Mouse (Mus musculus) forebrain, embryonic 12.5 days (tissue): ENCODE results near the gene Wnt11. TPM values are rescaled to one million over a fixed set of nuclear protein-coding genes. Genes with fewer than 3 reads are reported as not detected.

Experiments used
- ATAC-seq: fragments of 200-750 bp; cut with Nextera tagmentation; 2 replicates; pipeline ENCODE4 v1.8.0; 2017; ENCODE audit warnings: moderate TSS enrichment; ENCODE audit not compliant: low FRiP score
- H3K27ac ChIP-seq: fragments of 300-500 bp; sonication (generic); 2 replicates; pipeline ENCODE4 v1.5.1; 2016; ENCODE audit warnings: mild to moderate bottlenecking
- H3K27me3 ChIP-seq: fragments of 300-500 bp; sonication (generic); 2 replicates; pipeline ENCODE4 v1.6.1; 2016; ENCODE audit warnings: mild to moderate bottlenecking
- H3K36me3 ChIP-seq: fragments of 300-500 bp; sonication (generic); replicated peaks from 2 replicates; pipeline ENCODE4 v1.6.1; 2016; ENCODE audit warnings: mild to moderate bottlenecking
- H3K4me1 ChIP-seq: fragments of 300-500 bp; sonication (generic); 2 replicates; pipeline ENCODE4 v1.6.1; 2016
- H3K4me2 ChIP-seq: fragments of 300-500 bp; sonication (generic); 2 replicates; pipeline ENCODE4 v1.6.1; 2016; ENCODE audit warnings: mild to moderate bottlenecking, moderate library complexity
- H3K4me3 ChIP-seq: fragments of 300-500 bp; sonication (generic); replicated peaks from 2 replicates; pipeline ENCODE4 v1.5.1; 2016; ENCODE audit warnings: mild to moderate bottlenecking
- H3K9ac ChIP-seq: fragments of 300-500 bp; sonication (generic); 2 replicates; pipeline ENCODE4 v1.6.1; 2016; ENCODE audit warnings: mild to moderate bottlenecking
- H3K9me3 ChIP-seq: fragments of 300-500 bp; sonication (generic); 2 replicates; pipeline ENCODE4 v1.6.1; 2016
- WGBS: fragments of 180-500 bp; shearing (Covaris S2); methylation state at CpG from one replicate; pipeline ENCODE4 v1.1.7; 2016; 5-methylcytosine and 5-hydroxymethylcytosine counted together
- polyA plus RNA-seq: library from polyadenylated mRNA; unstranded; fragments of >200 nt; fragmentation: Nextera tagmentation; extraction: Ambion mirVana; gene quantifications from 2 replicates; pipeline ENCODE4 v1.2.1, GENCODE M21; 2016

Wnt11 gene
- polyA plus RNA-seq, 1 experiment from 2014 or later: 2.6 TPM

DNA sequence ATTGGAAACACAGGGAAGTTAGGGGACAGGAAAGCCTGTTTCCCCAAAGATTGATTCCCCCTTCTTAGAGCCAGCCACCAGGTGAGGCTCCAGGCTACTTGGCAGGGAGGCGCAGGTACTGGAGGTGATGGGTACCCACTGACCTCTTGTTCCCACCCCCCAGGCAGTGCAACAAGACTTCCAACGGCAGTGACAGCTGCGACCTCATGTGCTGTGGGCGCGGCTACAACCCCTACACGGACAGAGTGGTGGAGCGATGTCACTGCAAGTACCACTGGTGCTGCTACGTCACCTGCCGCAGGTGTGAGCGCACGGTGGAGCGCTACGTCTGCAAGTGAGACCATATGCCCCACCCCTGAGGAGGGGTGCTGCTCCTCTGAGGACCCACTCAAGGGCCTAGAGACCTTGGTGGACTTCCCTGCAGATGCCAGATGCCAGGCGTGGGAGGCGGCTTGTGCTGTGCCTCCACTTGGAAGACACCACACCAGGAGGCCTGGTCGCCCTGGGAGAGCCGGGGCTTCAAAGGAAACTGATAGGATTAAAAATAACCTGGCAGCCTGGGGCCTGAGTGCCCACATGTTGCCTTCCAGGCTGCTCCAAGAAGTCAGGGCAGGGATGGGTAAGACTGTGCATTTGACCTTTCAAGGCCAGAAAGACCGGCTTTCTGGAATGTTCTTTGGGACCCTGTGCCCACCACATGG is 18.2 kb downstream of the Wnt11 start:
- Histone ChIP-seq H3K4me3 (no peak overlapping the region), H3K9me3 (no peaks in the 10 kb centered on the region), H3K4me2 (no peak overlapping the region), H3K4me1 (peaks cover 11% of the 10 kb centered on the region), H3K9ac (no peak overlapping the region), H3K27me3 (no peaks in the 10 kb centered on the region), H3K36me3 (no peaks in the 10 kb centered on the region), H3K27ac (no peak overlapping the region)
- ATAC-seq: no peak
- WGBS: 79% methylated on average over 18 of the region's 18 CpGs

DNA sequence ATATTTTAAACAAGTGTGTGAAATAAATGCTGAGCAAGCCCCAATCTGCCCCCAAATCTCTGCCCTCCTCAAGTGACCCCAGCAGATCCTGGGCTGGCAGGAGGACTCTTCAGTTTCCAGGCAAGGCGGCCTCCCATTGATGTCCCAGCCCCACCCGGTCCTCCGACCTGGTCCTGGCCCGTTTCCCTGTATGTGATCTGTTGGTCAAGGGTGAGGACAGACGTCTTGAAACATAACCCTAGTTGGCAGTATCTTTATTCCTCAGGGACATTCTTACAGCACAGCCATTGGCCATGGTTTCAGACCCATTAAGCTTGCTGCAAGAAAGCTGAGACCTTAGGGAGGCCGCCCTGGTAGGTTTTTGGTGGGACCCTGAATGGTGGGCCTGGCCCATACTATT is 18.9 kb downstream of the Wnt11 start:
- no peak for ATAC-seq
- H3K4me2 ChIP-seq: no peak overlapping the region
- WGBS: 88% methylated on average over 6 of the region's 6 CpGs
- H3K9me3 ChIP-seq: no peaks in the 10 kb centered on the region
- peaks cover 11% of the 10 kb centered on the region for H3K4me1 ChIP-seq
- H3K9ac ChIP-seq: no peak overlapping the region
- no peak overlapping the region for H3K4me3 ChIP-seq
- no peak overlapping the region for H3K27ac ChIP-seq
- no peaks in the 10 kb centered on the region for H3K27me3 ChIP-seq
- H3K36me3 ChIP-seq: no peaks in the 10 kb centered on the region

DNA sequence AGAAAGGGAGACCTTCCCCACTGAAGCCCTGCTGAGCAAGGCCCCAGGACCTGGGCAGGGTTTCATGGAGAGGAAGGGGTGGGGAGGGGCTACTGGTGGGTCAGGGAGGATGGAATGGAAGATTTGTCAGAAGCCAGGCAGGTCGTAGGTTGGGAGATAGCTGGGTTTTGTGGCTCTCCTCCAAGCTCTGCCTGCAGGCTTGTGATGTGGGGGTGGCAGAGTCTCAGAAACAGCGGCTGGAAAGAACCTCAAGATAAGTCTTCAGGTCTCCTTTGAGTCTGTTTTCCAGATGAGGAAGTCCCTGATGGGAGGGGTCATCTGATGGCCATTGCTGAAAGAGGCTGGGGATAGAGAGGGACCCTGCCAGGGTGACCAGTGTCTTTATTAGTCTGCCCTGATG is 20.5 kb downstream of the Wnt11 start:
- Histone ChIP-seq H3K36me3 (no peaks in the 10 kb centered on the region), H3K27ac (no peak overlapping the region), H3K9ac (no peak overlapping the region), H3K4me2 (no peak overlapping the region), H3K4me1 (peaks cover 11% of the 10 kb centered on the region), H3K4me3 (no peak overlapping the region), H3K27me3 (no peaks in the 10 kb centered on the region), H3K9me3 (no peaks in the 10 kb centered on the region)
- ATAC-seq: no peak
- 70% methylated on average over 2 of the region's 2 CpGs for WGBS

DNA sequence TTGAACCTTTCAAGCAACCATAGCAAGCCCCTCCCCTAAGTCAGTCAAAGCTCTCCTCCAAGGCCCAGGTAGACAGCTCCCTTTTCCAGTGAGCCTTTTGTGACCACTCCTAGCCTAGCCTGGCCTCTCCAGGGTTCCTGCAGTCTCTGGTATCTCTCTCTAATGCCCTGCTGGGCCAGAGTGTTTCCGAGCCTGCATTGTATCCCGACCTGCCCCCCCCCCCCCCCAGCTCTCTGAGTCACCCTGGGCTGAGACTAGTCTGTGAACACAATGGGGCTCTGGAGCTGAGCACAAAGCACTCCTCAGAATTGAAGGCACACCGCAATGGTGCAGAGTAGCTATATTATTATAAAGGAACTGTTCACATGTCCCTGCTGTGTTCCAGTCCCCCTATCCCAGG is 21.2 kb downstream of the Wnt11 start:
- Histone ChIP-seq H3K4me1 (peaks cover 11% of the 10 kb centered on the region), H3K4me2 (no peak overlapping the region), H3K27ac (no peak overlapping the region), H3K9me3 (no peaks in the 10 kb centered on the region), H3K4me3 (no peak overlapping the region), H3K36me3 (no peaks in the 10 kb centered on the region), H3K9ac (no peak overlapping the region), H3K27me3 (no peaks in the 10 kb centered on the region)
- peak; percentile 20; the same call in 1 of the 2 replicates for ATAC-seq
- 14% methylated on average over 3 of the region's 3 CpGs for WGBS

DNA sequence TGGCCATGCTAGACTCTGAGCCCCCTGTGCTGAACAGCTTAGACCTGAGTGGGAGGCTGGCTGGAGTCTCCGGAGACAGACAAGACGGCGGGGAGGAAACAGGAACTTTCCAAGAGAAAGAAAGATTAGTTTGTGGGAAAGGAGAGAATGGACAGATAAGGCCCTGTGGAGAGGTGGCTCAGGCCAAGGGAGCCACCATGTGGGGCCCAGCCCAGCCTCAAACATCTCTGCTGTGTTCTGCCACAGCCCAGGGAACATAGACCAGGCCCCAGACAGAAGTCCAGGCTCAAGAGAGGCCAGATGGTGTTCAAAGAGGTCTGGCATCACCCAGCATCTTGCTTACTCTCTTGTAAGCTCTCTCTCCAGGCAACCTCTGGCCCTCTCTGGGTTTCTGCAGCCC is 22.2 kb downstream of the Wnt11 start:
- H3K27ac ChIP-seq: no peak overlapping the region
- H3K36me3 ChIP-seq: no peaks in the 10 kb centered on the region
- no peaks in the 10 kb centered on the region for H3K27me3 ChIP-seq
- no peak overlapping the region for H3K4me3 ChIP-seq
- peaks cover 11% of the 10 kb centered on the region for H3K4me1 ChIP-seq
- 70% methylated on average over 3 of the region's 3 CpGs for WGBS
- H3K9ac ChIP-seq: no peak overlapping the region
- ATAC-seq: no peak
- H3K4me2 ChIP-seq: no peak overlapping the region
- H3K9me3 ChIP-seq: no peaks in the 10 kb centered on the region

DNA sequence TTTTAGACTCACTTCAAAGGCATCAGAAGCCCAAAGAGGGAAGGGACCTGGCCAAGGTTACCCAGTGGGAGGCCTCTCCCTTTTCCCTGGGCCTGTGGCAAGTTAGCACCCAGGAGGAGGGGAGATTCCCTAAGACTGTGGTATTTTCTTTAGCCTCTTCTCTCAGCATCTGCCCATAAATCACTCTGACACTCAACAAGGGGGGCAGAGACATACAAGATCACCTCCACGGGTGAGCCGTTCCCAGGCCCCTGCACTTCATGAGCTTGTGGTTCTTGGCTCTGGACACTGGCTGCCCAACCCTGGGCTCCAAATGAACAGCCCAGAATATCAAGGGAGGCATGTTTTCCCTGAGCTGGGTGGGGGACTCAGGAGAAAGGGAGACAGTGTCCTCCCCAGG is 26.1 kb downstream of the Wnt11 start:
- H3K4me2 ChIP-seq: no peak overlapping the region
- H3K27me3 ChIP-seq: no peaks in the 10 kb centered on the region
- peaks cover 10% of the 10 kb centered on the region for H3K4me1 ChIP-seq
- no peak overlapping the region for H3K9ac ChIP-seq
- H3K27ac ChIP-seq: no peak overlapping the region
- no peaks in the 10 kb centered on the region for H3K9me3 ChIP-seq
- no peak overlapping the region for H3K4me3 ChIP-seq
- WGBS: 79% methylated on average over 2 of the region's 2 CpGs
- H3K36me3 ChIP-seq: no peaks in the 10 kb centered on the region
- no peak for ATAC-seq

DNA sequence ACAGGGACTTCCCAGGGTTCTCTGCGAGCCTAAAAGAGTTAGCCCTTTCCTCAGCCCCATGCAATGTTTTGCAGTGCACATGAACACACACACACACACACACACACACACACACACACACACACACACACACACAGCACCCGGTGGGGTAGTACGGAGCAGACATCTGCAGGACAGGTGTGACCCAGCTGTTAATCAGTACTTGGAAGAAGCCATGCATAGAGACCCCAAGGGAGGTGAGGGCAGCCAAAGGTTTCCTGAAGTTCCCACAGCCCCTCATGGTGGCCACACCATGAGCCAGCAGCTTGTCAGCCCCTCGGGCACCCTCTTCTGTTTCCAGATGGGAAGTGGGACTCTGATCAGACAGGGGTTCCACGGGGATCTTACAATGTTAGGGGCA is 28.1 kb downstream of the Wnt11 start:
- Histone ChIP-seq H3K4me1 (peaks cover 13% of the 10 kb centered on the region), H3K36me3 (no peaks in the 10 kb centered on the region), H3K4me3 (no peak overlapping the region), H3K27ac (no peak overlapping the region), H3K27me3 (no peaks in the 10 kb centered on the region), H3K9ac (no peak overlapping the region), H3K4me2 (no peak overlapping the region), H3K9me3 (no peaks in the 10 kb centered on the region)
- ATAC-seq: no peak
- WGBS: 81% methylated on average over 5 of the region's 5 CpGs

DNA sequence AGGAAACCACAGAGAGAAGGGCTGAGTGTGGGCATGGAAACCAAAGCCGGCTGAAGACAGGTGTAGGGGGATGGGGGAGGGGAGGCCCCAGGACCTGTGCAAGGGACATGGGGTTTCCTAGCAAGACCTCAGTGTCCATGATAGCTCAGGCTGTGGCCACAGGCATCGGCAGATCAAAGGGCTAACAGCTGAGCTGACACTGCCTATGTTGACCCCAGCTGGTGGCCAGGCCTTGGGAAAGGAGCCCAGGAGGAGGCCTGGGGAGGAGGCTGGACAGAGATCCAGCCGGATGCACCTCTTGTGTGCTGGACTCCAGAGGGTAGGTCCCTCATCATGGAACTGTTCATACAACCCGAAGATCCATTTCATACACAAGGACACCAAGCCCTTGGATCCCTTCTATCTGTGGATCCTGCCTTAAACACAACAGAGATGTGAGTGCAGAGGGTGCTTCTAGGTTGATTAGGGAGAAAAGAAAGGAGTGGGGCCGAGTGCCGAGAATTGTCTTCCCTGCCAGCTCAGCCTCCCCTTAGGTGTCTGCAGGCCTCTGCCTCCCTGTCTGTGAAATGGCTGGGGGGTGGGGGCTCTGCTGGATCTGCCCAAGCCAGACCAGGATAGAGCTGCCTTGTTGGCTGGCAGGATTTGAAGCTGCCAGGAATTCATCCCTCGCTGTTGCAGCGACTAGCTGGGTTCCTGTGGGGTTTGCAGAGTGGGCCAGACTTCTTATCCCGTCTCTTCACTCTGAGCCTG is 29.2 kb downstream of the Wnt11 start:
- Histone ChIP-seq H3K9ac (no peak overlapping the region), H3K4me3 (no peak overlapping the region), H3K4me1 (peaks cover 13% of the 10 kb centered on the region), H3K4me2 (no peak overlapping the region), H3K9me3 (no peaks in the 10 kb centered on the region), H3K27me3 (no peaks in the 10 kb centered on the region), H3K36me3 (no peaks in the 10 kb centered on the region), H3K27ac (no peak overlapping the region)
- no peak for ATAC-seq
- WGBS: 50% methylated on average over 9 of the region's 9 CpGs

DNA sequence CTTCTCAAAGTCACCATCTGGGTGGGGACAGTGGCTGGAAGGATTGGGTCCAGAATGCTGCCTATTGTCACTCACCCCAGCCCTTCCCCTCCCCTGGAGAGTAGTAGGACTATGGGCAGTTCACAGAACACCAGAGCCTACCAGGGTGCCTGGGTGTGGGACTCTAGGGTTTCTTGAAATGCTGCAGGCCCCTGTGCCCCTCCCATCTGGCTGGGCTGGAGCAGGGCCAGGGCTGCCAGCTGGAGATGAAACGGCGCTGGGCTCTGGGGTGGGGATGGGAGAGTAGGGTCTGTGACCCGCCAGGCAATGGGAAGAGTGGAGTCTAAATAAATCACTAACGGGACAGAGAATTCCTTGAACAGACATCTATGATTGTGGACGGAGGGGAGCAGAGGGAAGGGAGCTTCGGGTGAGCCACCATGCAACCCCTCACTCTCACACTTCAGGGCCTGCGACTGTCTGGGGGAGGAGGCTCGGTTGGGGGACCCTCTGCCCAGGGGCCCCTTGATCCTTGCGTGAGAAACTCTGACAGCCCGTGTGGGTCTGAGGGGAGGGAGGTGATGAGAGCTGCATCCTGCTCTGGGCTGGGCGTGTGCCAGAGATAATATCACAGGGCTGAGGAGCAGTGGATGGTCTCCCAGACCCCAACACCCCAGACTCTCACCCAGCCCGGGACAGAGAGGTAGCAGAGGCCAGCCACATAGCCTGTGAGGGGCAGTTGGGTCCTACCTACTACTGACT is 32.3 kb downstream of the Wnt11 start:
- H3K4me3 ChIP-seq: no peak overlapping the region
- ATAC-seq: peak; percentile 14; the same call in 1 of the 2 replicates
- H3K4me1 ChIP-seq: peaks cover 18% of the 10 kb centered on the region
- 33% methylated on average over 12 of the region's 12 CpGs for WGBS
- H3K36me3 ChIP-seq: no peaks in the 10 kb centered on the region
- no peak overlapping the region for H3K27ac ChIP-seq
- no peak overlapping the region for H3K4me2 ChIP-seq
- H3K9ac ChIP-seq: no peak overlapping the region
- H3K27me3 ChIP-seq: peaks cover 5% of the 10 kb centered on the region; the same call in 1 of the 2 replicates
- H3K9me3 ChIP-seq: no peaks in the 10 kb centered on the region

DNA sequence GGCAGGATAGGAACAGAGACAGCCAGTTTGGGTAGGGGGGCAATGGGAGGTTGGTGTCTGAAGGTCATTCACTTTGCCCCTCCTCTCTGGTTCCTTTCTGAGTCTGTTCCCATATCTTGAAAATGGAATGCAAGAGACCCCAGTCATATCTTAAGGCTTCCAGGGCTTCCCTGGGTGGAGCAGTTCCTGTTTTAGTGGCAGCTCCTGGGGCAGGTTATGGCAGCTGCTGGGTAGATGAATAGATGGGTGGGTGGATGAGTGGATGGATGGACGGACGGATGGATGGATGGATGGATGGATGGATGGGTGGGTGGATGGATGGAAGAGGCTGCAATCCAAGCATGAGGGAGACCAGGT is 32.9 kb downstream of the Wnt11 start:
- Histone ChIP-seq H3K27ac (no peak overlapping the region), H3K9me3 (no peaks in the 10 kb centered on the region), H3K4me1 (peaks cover 18% of the 10 kb centered on the region), H3K36me3 (no peaks in the 10 kb centered on the region), H3K27me3 (peaks cover 5% of the 10 kb centered on the region; the same call in 1 of the 2 replicates), H3K4me2 (no peak overlapping the region), H3K4me3 (no peak overlapping the region), H3K9ac (no peak overlapping the region)
- ATAC-seq: no peak
- 86% methylated on average over 2 of the region's 2 CpGs for WGBS

DNA sequence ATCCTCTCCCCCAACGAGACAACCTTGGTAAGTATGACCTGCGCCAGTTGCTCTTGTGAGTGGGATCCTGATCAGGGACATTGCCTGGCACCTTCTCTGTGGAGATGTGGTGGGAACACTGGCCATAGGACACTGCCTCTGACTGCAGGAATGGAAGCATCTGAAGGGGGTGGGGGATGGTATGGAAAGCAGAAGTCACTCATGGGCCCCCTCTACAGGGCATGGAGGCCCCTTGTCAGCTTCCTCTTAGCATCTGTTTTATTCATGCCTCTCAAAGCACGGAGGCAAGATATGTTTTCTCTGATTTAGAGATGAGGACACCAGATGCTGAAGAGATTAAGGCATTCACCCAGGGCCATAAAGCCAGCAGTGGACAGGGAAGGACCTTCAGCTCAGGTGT is 34.2 kb downstream of the Wnt11 start:
- ATAC-seq: no peak
- H3K27me3 ChIP-seq: peaks cover 8% of the 10 kb centered on the region; the same call in 1 of the 2 replicates

DNA sequence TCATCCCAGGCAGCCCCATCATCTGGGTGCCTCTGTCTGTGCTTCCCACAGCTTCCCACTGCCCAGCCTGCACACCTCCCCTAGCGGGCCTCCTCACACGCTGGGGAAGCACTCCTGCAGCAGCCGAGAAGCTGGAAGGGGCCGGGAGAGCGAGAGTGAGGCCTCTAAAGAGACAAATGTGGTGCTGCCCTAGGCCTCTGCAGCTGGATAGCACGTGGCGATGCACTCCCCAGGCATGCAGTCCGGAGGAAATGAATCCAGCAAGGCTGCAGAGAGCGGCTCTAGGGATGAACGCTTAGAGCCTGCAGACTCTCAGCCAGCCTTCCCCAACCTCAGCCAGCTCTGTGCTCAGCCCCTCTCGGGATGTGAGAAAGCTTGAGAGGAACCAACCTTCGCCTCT is 35.9 kb downstream of the Wnt11 start:
- H3K9ac ChIP-seq: no peak overlapping the region
- H3K4me3 ChIP-seq: no peak overlapping the region
- peaks cover 24% of the 10 kb centered on the region for H3K4me1 ChIP-seq
- no peaks in the 10 kb centered on the region for H3K36me3 ChIP-seq
- peaks cover 11% of the 10 kb centered on the region; the same call in 1 of the 2 replicates for H3K27me3 ChIP-seq
- no peak overlapping the region for H3K4me2 ChIP-seq
- WGBS: 25% methylated on average over 12 of the region's 12 CpGs
- no peak overlapping the region for H3K27ac ChIP-seq
- no peak for ATAC-seq
- H3K9me3 ChIP-seq: no peaks in the 10 kb centered on the region

More for the DNA sequence above, 34.2 kb downstream of the Wnt11 start:
- H3K36me3 ChIP-seq: no peaks in the 10 kb centered on the region
- no peak overlapping the region for H3K9ac ChIP-seq
- no peak overlapping the region for H3K4me3 ChIP-seq
- no peak overlapping the region for H3K27ac ChIP-seq
- H3K4me2 ChIP-seq: no peak overlapping the region
- peaks cover 18% of the 10 kb centered on the region for H3K4me1 ChIP-seq
- WGBS: 54% methylated on average over 3 of the region's 3 CpGs
- H3K9me3 ChIP-seq: no peaks in the 10 kb centered on the region
